8 mouse cellular contexts compared by ENCODE assay signal in genomic region chr11:69795983-69796435, GRCm38 (mm10). TPM values are rescaled to one million over a fixed set of nuclear protein-coding genes. Genes with fewer than 3 reads are reported as not detected.
DNase-seq lines count a peak whose midpoint lies in the region; ATAC-seq and TF ChIP-seq lines count a peak whose summit lies in the region.

No protein-coding gene starts in this region.

- TF ChIP-seq POLR2A in lung, adult 2 months (IDR thresholded peaks at IDR 0.05; ENCODE audit: borderline replicate concordance, extremely low read depth, low read depth, low read length), result no peak

- 0 out of 2 replicates have a peak overlapping the region, but pooled peaks have one; percentile 12 for H3K27ac ChIP-seq in embryonic facial prominence, embryonic 15.5 days (replicated peaks)
- no peak overlapping the region for H3K27ac ChIP-seq in intestine, embryonic 14.5 days (ENCODE audit: low read depth)
- H3K27ac ChIP-seq in neural tube, embryonic 13.5 days (replicated peaks), result no peak overlapping the region

- H3K4me1 ChIP-seq in lung, adult 2 months (ENCODE audit: control insufficient read depth, insufficient read depth, low read length), result peaks cover 7% of the 10 kb centered on the region
- peaks cover 29% of the 10 kb centered on the region for H3K4me1 ChIP-seq in embryonic facial prominence, embryonic 15.5 days
- peaks cover 15% of the 10 kb centered on the region for H3K4me1 ChIP-seq in intestine, embryonic 14.5 days (replicated peaks; ENCODE audit: control insufficient read depth, insufficient read depth, low read length)
- peaks cover 39% of the 10 kb centered on the region for H3K4me1 ChIP-seq in neural tube, embryonic 13.5 days (replicated peaks)

- no peak for ATAC-seq in embryonic facial prominence, embryonic 15.5 days (ENCODE audit: insufficient number of reproducible peaks, low FRiP score, low TSS enrichment, low read depth)
- no peak for ATAC-seq in intestine, embryonic 14.5 days (replicated peaks; ENCODE audit: low FRiP score, low TSS enrichment, low read depth)
- ATAC-seq in neural tube, embryonic 13.5 days (ENCODE audit: low read depth), result no peak

- WGBS in lung, adult 2 months, result 6% methylated on average over 13 of the region's 13 CpGs
- 1% methylated on average over 13 of the region's 13 CpGs for WGBS in embryonic facial prominence, embryonic 15.5 days
- 2% methylated on average over 13 of the region's 13 CpGs for WGBS in intestine, embryonic 14.5 days
- WGBS in neural tube, embryonic 13.5 days, result 3% methylated on average over 13 of the region's 13 CpGs

- peak overlapping the region; percentile 65 for H3K4me3 ChIP-seq in lung, adult 2 months (replicated peaks; ENCODE audit: extremely low read depth, low read depth, low read length)
- H3K4me3 ChIP-seq in embryonic facial prominence, embryonic 15.5 days (replicated peaks), result peak overlapping the region; percentile 56
- H3K4me3 ChIP-seq in intestine, embryonic 14.5 days (ENCODE audit: low read depth, low read length), result peak overlapping the region; percentile 50
- H3K4me3 ChIP-seq in neural tube, embryonic 13.5 days, result peak overlapping the region; percentile 42

- H3K9me3 ChIP-seq in embryonic facial prominence, embryonic 15.5 days (replicated peaks), result no peaks in the 10 kb centered on the region
- no peaks in the 10 kb centered on the region for H3K9me3 ChIP-seq in intestine, embryonic 14.5 days (ENCODE audit: control insufficient read depth, low read length)
- H3K9me3 ChIP-seq in neural tube, embryonic 13.5 days, result no peaks in the 10 kb centered on the region

- peak overlapping the region; percentile 42; the same call in 1 of the 2 replicates for H3K9ac ChIP-seq in embryonic facial prominence, embryonic 15.5 days
- peak overlapping the region; percentile 41; the same call in 1 of the 2 replicates for H3K9ac ChIP-seq in intestine, embryonic 14.5 days (ENCODE audit: low read length)
- peak overlapping the region; percentile 51 for H3K9ac ChIP-seq in neural tube, embryonic 13.5 days

- H3K4me2 ChIP-seq in embryonic facial prominence, embryonic 15.5 days (replicated peaks), result peak overlapping the region; percentile 98
- peak overlapping the region; percentile 99 for H3K4me2 ChIP-seq in intestine, embryonic 14.5 days (ENCODE audit: low read length)
- H3K4me2 ChIP-seq in neural tube, embryonic 13.5 days, result peak overlapping the region; percentile 67

- 0 out of 2 replicates have a peak, but pooled peaks cover 6% of the 10 kb centered on the region for H3K27me3 ChIP-seq in embryonic facial prominence, embryonic 15.5 days
- no peaks in the 10 kb centered on the region for H3K27me3 ChIP-seq in intestine, embryonic 14.5 days (replicated peaks; ENCODE audit: control insufficient read depth, insufficient read depth, low read length)
- H3K27me3 ChIP-seq in neural tube, embryonic 13.5 days, result peaks cover 51% of the 10 kb centered on the region

- DNase-seq in lung, adult 2 months, result no peak
- DNase-seq in lung, postnatal 14 days, result no peak
- DNase-seq in intestine, embryonic 14.5 days (ENCODE audit: low spot score), result no peak
- DNase-seq in layer of hippocampus, postnatal 36 days, result no peak
- no peak for DNase-seq in gastrocnemius, adult 8-10 months (ENCODE audit: low spot score in 2 of 2)
- DNase-seq in adrenal gland, postnatal 36 days, result no peak

- TF ChIP-seq CTCF in lung, adult 2 months (IDR thresholded peaks at IDR 0.05; ENCODE audit: insufficient read depth, low read length), result no peak

- no peaks in the 10 kb centered on the region for H3K36me3 ChIP-seq in embryonic facial prominence, embryonic 15.5 days
- H3K36me3 ChIP-seq in intestine, embryonic 14.5 days (ENCODE audit: control insufficient read depth, insufficient read depth, low read length), result no peaks in the 10 kb centered on the region
- H3K36me3 ChIP-seq in neural tube, embryonic 13.5 days, result 0 out of 2 replicates have a peak, but pooled peaks cover 4% of the 10 kb centered on the region

RNA-seq across cellular contexts. Expression of gene Chrnb1, which starts 0.3 kb away (rescaled TPM):
- 31.5 and 38.0 TPM in 2 replicates for polyA plus RNA-seq in lung, adult 2 months (2012; rRNA removed)
- 29.3 and 38.6 TPM in 2 replicates for polyA plus RNA-seq in embryonic facial prominence, embryonic 15.5 days (2015; fragmentation: Nextera tagmentation; extraction: Ambion mirVana)
- polyA plus RNA-seq in intestine, embryonic 14.5 days (2014; fragmentation: Nextera tagmentation; extraction: Ambion mirVana), result 3.5 and 4.4 TPM in 2 replicates
- polyA plus RNA-seq in neural tube, embryonic 13.5 days (2015; fragmentation: Nextera tagmentation; extraction: Ambion mirVana), result 2.4 and 4.5 TPM in 2 replicates
- 1 to 10 TPM in 1 of 2 experiments, under 1 TPM in 1; 0.72 to 1.3 TPM for total RNA-seq in layer of hippocampus, postnatal 36 days (2021)
- total RNA-seq in gastrocnemius, adult 8-10 months (2022), result 10 to 100 TPM; 25.2 to 33.8 (median 28.9) TPM
- 1 to 10 TPM; 1.1 to 1.8 TPM for total RNA-seq in adrenal gland, postnatal 36 days (2021)

RNA-seq across cellular contexts. Expression of gene Fgf11, which starts 5.6 kb away (rescaled TPM):
- polyA plus RNA-seq in lung, adult 2 months (2012; rRNA removed), result 6.9 and 8.0 TPM in 2 replicates
- 4.1 and 4.4 TPM in 2 replicates for polyA plus RNA-seq in embryonic facial prominence, embryonic 15.5 days (2015; fragmentation: Nextera tagmentation; extraction: Ambion mirVana)
- 1.1 and 1.4 TPM in 2 replicates for polyA plus RNA-seq in intestine, embryonic 14.5 days (2014; fragmentation: Nextera tagmentation; extraction: Ambion mirVana)
- 6.8 and 8.9 TPM in 2 replicates for polyA plus RNA-seq in neural tube, embryonic 13.5 days (2015; fragmentation: Nextera tagmentation; extraction: Ambion mirVana)
- total RNA-seq in layer of hippocampus, postnatal 36 days (2021), result 10 to 100 TPM; 29.2 to 31.6 TPM
- 1 to 10 TPM; 2.5 to 5.8 (median 4.0) TPM for total RNA-seq in gastrocnemius, adult 8-10 months (2022)
- total RNA-seq in adrenal gland, postnatal 36 days (2021), result 1 to 10 TPM; 3.9 to 8.6 TPM

RNA-seq across cellular contexts. Expression of gene Tmem102, which starts 9.4 kb away (rescaled TPM):
- 9.4 and 9.5 TPM in 2 replicates for polyA plus RNA-seq in lung, adult 2 months (2012; rRNA removed)
- polyA plus RNA-seq in embryonic facial prominence, embryonic 15.5 days (2015; fragmentation: Nextera tagmentation; extraction: Ambion mirVana), result 7.5 and 10.0 TPM in 2 replicates
- polyA plus RNA-seq in intestine, embryonic 14.5 days (2014; fragmentation: Nextera tagmentation; extraction: Ambion mirVana), result 16.1 and 22.9 TPM in 2 replicates
- 0.74 and 1.4 TPM in 2 replicates for polyA plus RNA-seq in neural tube, embryonic 13.5 days (2015; fragmentation: Nextera tagmentation; extraction: Ambion mirVana)
- total RNA-seq in layer of hippocampus, postnatal 36 days (2021), result under 1 TPM in 1 of 2 experiments, not detected in 1; 0.17 TPM
- total RNA-seq in gastrocnemius, adult 8-10 months (2022), result under 1 TPM; 0.17 to 0.31 (median 0.24) TPM
- total RNA-seq in adrenal gland, postnatal 36 days (2021), result under 1 TPM; 0.17 to 0.26 TPM

RNA-seq across cellular contexts. Expression of gene Gm39566, which starts 19.1 kb away (rescaled TPM):
- polyA plus RNA-seq in lung, adult 2 months (2012; rRNA removed), result not detected in 2 replicates
- polyA plus RNA-seq in embryonic facial prominence, embryonic 15.5 days (2015; fragmentation: Nextera tagmentation; extraction: Ambion mirVana), result not detected in 2 replicates
- not detected in 2 replicates for polyA plus RNA-seq in intestine, embryonic 14.5 days (2014; fragmentation: Nextera tagmentation; extraction: Ambion mirVana)
- not detected in 2 replicates for polyA plus RNA-seq in neural tube, embryonic 13.5 days (2015; fragmentation: Nextera tagmentation; extraction: Ambion mirVana)
- not detected for total RNA-seq in layer of hippocampus, postnatal 36 days (2021)
- total RNA-seq in gastrocnemius, adult 8-10 months (2022), result not detected
- not detected for total RNA-seq in adrenal gland, postnatal 36 days (2021)

RNA-seq across cellular contexts. Expression of gene Spem2, which starts 22.3 kb away (rescaled TPM):
- polyA plus RNA-seq in lung, adult 2 months (2012; rRNA removed), result not detected in 2 replicates
- not detected in 2 replicates for polyA plus RNA-seq in embryonic facial prominence, embryonic 15.5 days (2015; fragmentation: Nextera tagmentation; extraction: Ambion mirVana)
- polyA plus RNA-seq in intestine, embryonic 14.5 days (2014; fragmentation: Nextera tagmentation; extraction: Ambion mirVana), result not detected in 2 replicates
- not detected in 2 replicates for polyA plus RNA-seq in neural tube, embryonic 13.5 days (2015; fragmentation: Nextera tagmentation; extraction: Ambion mirVana)
- not detected for total RNA-seq in layer of hippocampus, postnatal 36 days (2021)
- not detected for total RNA-seq in gastrocnemius, adult 8-10 months (2022)
- total RNA-seq in adrenal gland, postnatal 36 days (2021), result not detected
